ENCODE assay signal across 10 mouse cellular contexts in the genomic region with DNA sequence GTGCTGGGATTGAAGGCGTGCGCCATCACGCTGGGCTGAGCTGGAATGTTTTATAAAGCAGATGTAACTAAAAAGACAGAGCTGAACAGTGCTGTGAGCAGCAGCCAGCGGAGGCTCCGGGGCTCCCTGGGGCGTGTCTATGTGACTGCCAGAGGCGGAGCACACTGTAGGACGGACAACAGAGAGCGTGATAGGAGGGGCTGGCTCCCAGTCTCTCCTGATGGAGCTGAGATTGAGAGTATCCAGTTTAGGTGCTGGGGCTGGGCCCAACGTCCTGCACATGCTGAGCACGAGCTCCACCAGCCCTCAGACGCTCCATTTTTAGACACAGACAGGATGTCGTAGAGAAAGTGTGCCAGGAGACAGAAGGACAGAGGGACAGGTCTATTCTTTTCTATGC. TPM values are rescaled to one million over a fixed set of nuclear protein-coding genes. Genes with fewer than 3 reads are reported as not detected.
DNase-seq lines count a peak whose midpoint lies in the region; ATAC-seq and TF ChIP-seq lines count a peak whose summit lies in the region.
"Had no signal": no experiment of that assay in that cellular context is flagged by ENCODE, and none has a peak within 500 bp of the region (broad histone marks: within the 10 kb centered on the region; RNA-seq: fewer than 3 reads in every experiment).

No protein-coding gene starts in this region.

- TF ChIP-seq CTCF in cerebellum, adult 2 months (IDR thresholded peaks at IDR 0.05; ENCODE audit: borderline replicate concordance, insufficient read depth, low read depth, low read length): no peak

- no peak overlapping the region for H3K27ac ChIP-seq in cerebellum, adult 2 months (ENCODE audit: insufficient read depth, low read length)
- H3K27ac ChIP-seq: liver, embryonic 15.5 days had no signal

- peak; percentile 89 for ATAC-seq in frontal cortex, adult (ENCODE audit: low TSS enrichment)
- ATAC-seq in granulocyte monocyte progenitor cell, adult 5-6 weeks (replicated peaks; ENCODE audit: poor library complexity, severe bottlenecking): peak; percentile 47

- H3K27me3 ChIP-seq in cerebellum, adult 2 months (ENCODE audit: control insufficient read depth, insufficient read depth, low read length): no peaks in the 10 kb centered on the region

- no peak for DNase-seq in frontal cortex, postnatal 10 days (ENCODE audit: low spot score in 2 of 2)
- DNase-seq in ES-CJ7 (ENCODE audit: low read depth, low spot score): peak; percentile 82
- DNase-seq in kidney, postnatal 10 days: peak; percentile 68
- DNase-seq in cerebellum, adult 2 months: no peak
- DNase-seq in adipocyte (ENCODE audit: low spot score): no peak
- no peak for DNase-seq in frontal cortex, postnatal 14 days (ENCODE audit: low spot score in 2 of 2)
- DNase-seq: right cerebral cortex, adult 18-20 months had no signal

- 22% methylated on average over 13 of the region's 13 CpGs for WGBS in cerebellum, adult 2 months

- TF ChIP-seq POLR2A in cerebellum, adult 2 months (IDR thresholded peaks at IDR 0.05; ENCODE audit: borderline replicate concordance, insufficient read depth, low read length): no peak

- no peak overlapping the region for H3K4me3 ChIP-seq in cerebellum, adult 2 months (replicated peaks; ENCODE audit: insufficient read depth, low read depth, low read length)
- H3K4me3 ChIP-seq: liver, embryonic 15.5 days had no signal

- peaks cover 17% of the 10 kb centered on the region for H3K4me1 ChIP-seq in cerebellum, adult 2 months (ENCODE audit: control insufficient read depth, insufficient read depth, low read length)

RNA-seq across cellular contexts. Expression of gene Nxph4, which starts 29.9 kb away (rescaled TPM):
- total RNA-seq in granulocyte monocyte progenitor cell, adult 5-6 weeks (2014; fragmentation: Nextera tagmentation): not detected in 2 replicates
- not detected in 2 replicates for total RNA-seq in granulocyte monocyte progenitor cell, adult 5-6 weeks (2017)
- 30.3 and 33.8 TPM in 2 replicates for polyA plus RNA-seq in cerebellum, adult 2 months (2012; rRNA removed)
- polyA plus RNA-seq: liver, embryonic 15.5 days had no signal

RNA-seq across cellular contexts. Expression of gene Shmt2, which starts 42.1 kb away (rescaled TPM):
- total RNA-seq in granulocyte monocyte progenitor cell, adult 5-6 weeks (2014; fragmentation: Nextera tagmentation): 126 and 187 TPM in 2 replicates
- total RNA-seq in granulocyte monocyte progenitor cell, adult 5-6 weeks (2017): 102 and 103 TPM in 2 replicates
- 68.2 and 69.8 TPM in 2 replicates for polyA plus RNA-seq in cerebellum, adult 2 months (2012; rRNA removed)

RNA-seq across cellular contexts. Expression of gene Ndufa4l2, which starts 49.5 kb away (rescaled TPM):
- total RNA-seq in granulocyte monocyte progenitor cell, adult 5-6 weeks (2014; fragmentation: Nextera tagmentation): 1.2 TPM in 1 of 2 replicates, not detected in the other
- not detected in 2 replicates for total RNA-seq in granulocyte monocyte progenitor cell, adult 5-6 weeks (2017)
- polyA plus RNA-seq in cerebellum, adult 2 months (2012; rRNA removed): 10.4 and 11.5 TPM in 2 replicates

RNA-seq across cellular contexts. Expression of gene Lrp1, which starts 56.6 kb away (rescaled TPM):
- 13.9 and 15.0 TPM in 2 replicates for total RNA-seq in granulocyte monocyte progenitor cell, adult 5-6 weeks (2014; fragmentation: Nextera tagmentation)
- total RNA-seq in granulocyte monocyte progenitor cell, adult 5-6 weeks (2017): 5.7 and 18.1 TPM in 2 replicates
- polyA plus RNA-seq in cerebellum, adult 2 months (2012; rRNA removed): 346 and 366 TPM in 2 replicates

Comparison
In these comparisons a context has a peak if more than half of its experiments do, and no peak if none do; other contexts are left out.
1. DNase-seq: peak in ES-CJ7 (single experiment) and kidney, postnatal 10 days (single experiment); none in frontal cortex, postnatal 10 days (0 of 2), cerebellum, adult 2 months (0 of 2), adipocyte (single experiment) and frontal cortex, postnatal 14 days (0 of 2).